Mouse (Mus musculus): ENCODE measurements around the gene Thoc7.
"Not testable (repeated sequence)": the region's sequence is repeated elsewhere in the genome, so short reads cannot be mapped to it uniquely, and the experiment has no call there.

Gene Thoc7

GRCm38 (mm10) chr14:13961401-13962112 is at the start of gene Thoc7, which contains the start of gene Atxn7:
Thoc7 (minus strand) TSS chr14:13961852.
Atxn7 (plus strand) TSS chr14:13961440.
- peak; percentile 50 for DNase-seq

- DNase-seq: no peak
These were observed 48.1 kb upstream of the Thoc7 start for GRCm38 (mm10) chr14:14009712-14010111.

- no peak for DNase-seq
These were observed 41.1 kb upstream of the Thoc7 start for GRCm38 (mm10) chr14:14002771-14003170.

GRCm38 (mm10) chr14:13995206-13996097 is 33.8 kb upstream of the Thoc7 start:
- no peak for DNase-seq

GRCm38 (mm10) chr14:13990741-13991140 is 29.1 kb upstream of the Thoc7 start:
- no peak for DNase-seq

GRCm38 (mm10) chr14:13988397-13988796 is 26.7 kb upstream of the Thoc7 start:
- DNase-seq: no peak

GRCm38 (mm10) chr14:13982174-13982573 is 20.5 kb upstream of the Thoc7 start:
- no peak for DNase-seq

- DNase-seq: no peak
These were observed 19.6 kb upstream of the Thoc7 start for GRCm38 (mm10) chr14:13981286-13981685.

- no peak for DNase-seq
These were observed 15.8 kb upstream of the Thoc7 start for GRCm38 (mm10) chr14:13977498-13977897.

- DNase-seq: no peak
These were observed 10.1 kb upstream of the Thoc7 start for GRCm38 (mm10) chr14:13971644-13972234.

- DNase-seq: no peak
These were observed 8.9 kb upstream of the Thoc7 start for GRCm38 (mm10) chr14:13970513-13970912.

GRCm38 (mm10) chr14:13968476-13968875 is 6.8 kb upstream of the Thoc7 start:
- DNase-seq: no peak

GRCm38 (mm10) chr14:13967607-13968006 is 6.0 kb upstream of the Thoc7 start:
- no peak for DNase-seq

- DNase-seq: no peak
These were observed 1.9 kb upstream of the Thoc7 start for GRCm38 (mm10) chr14:13963527-13963926.

GRCm38 (mm10) chr14:13962476-13962875 is 824 bp upstream of the Thoc7 start:
- no peak for DNase-seq

- DNase-seq: peak; percentile 67
These were observed 948 bp downstream of the Thoc7 start for GRCm38 (mm10) chr14:13960482-13961325.

- peak; percentile 75 for DNase-seq
These were observed 1.6 kb downstream of the Thoc7 start for GRCm38 (mm10) chr14:13960079-13960478.

- DNase-seq: not testable (repeated sequence)
These were observed 9.5 kb downstream of the Thoc7 start for GRCm38 (mm10) chr14:13952151-13952550.

- peak; percentile 40 for DNase-seq
These were observed 11.3 kb downstream of the Thoc7 start for GRCm38 (mm10) chr14:13950401-13950800.

GRCm38 (mm10) chr14:13948345-13948744 is 13.3 kb downstream of the Thoc7 start:
- no peak for DNase-seq

- DNase-seq: no peak
These were observed 17.0 kb downstream of the Thoc7 start for GRCm38 (mm10) chr14:13944686-13945085.

- DNase-seq: peak; percentile 8
These were observed 27.6 kb downstream of the Thoc7 start for GRCm38 (mm10) chr14:13934052-13934371.
